Mouse (Mus musculus): ENCODE measurements around the gene Aanat. TPM values are rescaled to one million over a fixed set of nuclear protein-coding genes. Genes with fewer than 3 reads are reported as not detected.
A peak's percentile ranks its signal among the peaks of the same experiment; 100 is the strongest.

Gene Aanat
- polyA plus RNA-seq, 1 experiment from 2014 or later, result not detected

DNA sequence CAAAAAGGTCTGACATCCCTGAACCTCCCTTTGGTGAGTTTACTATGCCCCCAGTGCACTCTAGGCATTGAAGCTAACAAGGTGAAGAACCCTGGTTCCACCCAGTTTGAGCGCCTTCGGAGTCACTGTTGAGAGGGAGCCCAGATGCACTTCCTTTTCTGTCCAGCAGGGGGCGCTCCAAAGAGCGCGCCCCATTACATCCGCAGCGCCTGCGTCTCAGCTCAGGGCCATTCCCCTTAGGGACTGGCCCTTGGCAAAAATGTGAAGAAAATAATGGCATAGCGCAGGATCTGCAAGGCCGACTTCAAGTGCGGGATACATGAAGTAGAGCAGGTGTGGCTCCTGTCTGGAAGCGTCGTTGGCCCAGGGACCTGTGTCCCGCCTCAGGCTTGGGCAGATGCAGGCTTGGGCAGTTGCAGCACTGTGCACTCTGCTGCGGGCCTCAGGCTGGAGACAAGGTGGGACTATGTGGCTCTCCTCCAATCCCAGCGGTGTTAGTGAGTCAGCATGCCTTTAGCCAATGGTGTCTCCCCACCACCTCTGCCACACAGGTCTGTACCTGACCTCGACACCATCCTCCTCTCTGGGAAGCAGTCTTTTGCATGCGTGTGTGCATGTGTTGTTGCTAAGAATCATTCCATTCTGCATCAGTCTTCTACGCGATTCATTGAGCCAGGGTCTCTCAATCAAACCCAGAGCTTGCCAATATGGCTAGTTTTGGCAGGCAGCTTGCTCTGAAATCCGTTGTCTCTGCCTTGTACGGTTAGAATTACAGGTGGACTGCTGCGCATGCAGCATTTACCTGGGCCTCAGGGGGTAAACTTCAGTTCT lies 784 bp downstream of the Aanat start:
- no peaks in the 10 kb centered on the region for H3K9me3 ChIP-seq (ENCODE audit: low read length)
- ATAC-seq (peak; percentile 79), DNase-seq (peak; percentile 83)
- WGBS (ENCODE audit: insufficient replicate concordance), result 28% methylated on average over 23 of the region's 23 CpGs
- TF ChIP-seq EP300 (IDR thresholded peaks at IDR 0.05; ENCODE audit: low read depth), result no peak
- peak; percentile 98 for TF ChIP-seq CTCF (IDR thresholded peaks at IDR 0.05; ENCODE audit: low read depth)
- peaks cover 7% of the 10 kb centered on the region for H3K4me1 ChIP-seq (ENCODE audit: insufficient read depth)
- no peaks in the 10 kb centered on the region for H3K27me3 ChIP-seq (ENCODE audit: insufficient read depth, low read length)
- no peak overlapping the region for H3K4me2 ChIP-seq (ENCODE audit: low read depth, low read length)
- no peaks in the 10 kb centered on the region for H3K36me3 ChIP-seq (replicated peaks; ENCODE audit: insufficient read depth, low read length)
- H3K9ac ChIP-seq (replicated peaks), result no peak overlapping the region
- no peak overlapping the region for H3K27ac ChIP-seq (ENCODE audit: low read depth)
- no peak overlapping the region for H3K4me3 ChIP-seq (ENCODE audit: low read depth, low read length)

GRCm38 (mm10) chr11:116589020-116589531 lies 2.8 kb downstream of the Aanat start:
- TF ChIP-seq EP300 (IDR thresholded peaks at IDR 0.05; ENCODE audit: low read depth) (no peak), CTCF (IDR thresholded peaks at IDR 0.05; ENCODE audit: low read depth) (no peak)
- no peaks in the 10 kb centered on the region for H3K27me3 ChIP-seq (ENCODE audit: insufficient read depth, low read length)

GRCm38 (mm10) chr11:116589574-116589973 lies 3.3 kb downstream of the Aanat start:
- Histone ChIP-seq H3K4me1 (ENCODE audit: insufficient read depth) (peaks cover 10% of the 10 kb centered on the region), H3K27ac (ENCODE audit: low read depth) (no peak overlapping the region), H3K4me2 (ENCODE audit: low read depth, low read length) (no peak overlapping the region), H3K9ac (replicated peaks) (no peak overlapping the region), H3K27me3 (ENCODE audit: insufficient read depth, low read length) (no peaks in the 10 kb centered on the region), H3K4me3 (ENCODE audit: low read depth, low read length) (no peak overlapping the region), H3K9me3 (ENCODE audit: low read length) (no peaks in the 10 kb centered on the region), H3K36me3 (replicated peaks; ENCODE audit: insufficient read depth, low read length) (no peaks in the 10 kb centered on the region)
- no peak for TF ChIP-seq EP300 (IDR thresholded peaks at IDR 0.05; ENCODE audit: low read depth)
- DNase-seq, result no peak
- WGBS (ENCODE audit: insufficient replicate concordance), result 51% methylated on average over 8 of the region's 8 CpGs
- ATAC-seq, result no peak

More at GRCm38 (mm10) chr11:116589020-116589531, 2.8 kb downstream of the Aanat start:
- 34% methylated on average over 14 of the region's 14 CpGs for WGBS (ENCODE audit: insufficient replicate concordance)
- DNase-seq, result no peak
- H3K4me1 ChIP-seq (ENCODE audit: insufficient read depth), result peaks cover 10% of the 10 kb centered on the region
- no peaks in the 10 kb centered on the region for H3K36me3 ChIP-seq (replicated peaks; ENCODE audit: insufficient read depth, low read length)
- H3K4me2 ChIP-seq (ENCODE audit: low read depth, low read length), result no peak overlapping the region
- no peak for ATAC-seq
- no peak overlapping the region for H3K4me3 ChIP-seq (ENCODE audit: low read depth, low read length)
- no peak overlapping the region for H3K27ac ChIP-seq (ENCODE audit: low read depth)
- no peaks in the 10 kb centered on the region for H3K9me3 ChIP-seq (ENCODE audit: low read length)
- H3K9ac ChIP-seq (replicated peaks), result no peak overlapping the region

DNA sequence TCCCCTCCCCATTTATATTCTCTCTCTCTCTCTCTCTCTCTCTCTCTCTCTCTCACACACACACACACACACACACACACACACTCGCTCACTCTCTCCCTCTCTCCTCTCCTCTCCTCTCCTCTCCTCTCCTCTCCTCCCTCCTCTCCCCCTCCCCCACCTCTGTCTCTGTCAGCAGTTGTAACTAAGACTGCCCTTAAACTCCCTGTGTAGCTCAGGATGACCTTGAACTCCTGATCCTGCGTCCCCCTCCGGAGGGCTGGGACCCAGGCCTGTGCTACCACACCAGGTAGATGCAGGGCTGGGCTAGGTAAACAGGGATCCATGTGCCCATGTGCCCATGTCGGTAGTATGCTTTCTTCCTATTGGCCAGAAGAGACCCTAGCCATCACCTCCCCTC lies 5.4 kb downstream of the Aanat start:
- no peaks in the 10 kb centered on the region for H3K27me3 ChIP-seq (ENCODE audit: insufficient read depth, low read length)
- H3K36me3 ChIP-seq (replicated peaks; ENCODE audit: insufficient read depth, low read length), result no peaks in the 10 kb centered on the region
- no peaks in the 10 kb centered on the region for H3K9me3 ChIP-seq (ENCODE audit: low read length)
- ATAC-seq (no peak), DNase-seq (no peak)
- no peak overlapping the region for H3K4me2 ChIP-seq (ENCODE audit: low read depth, low read length)
- H3K4me1 ChIP-seq (ENCODE audit: insufficient read depth), result peaks cover 10% of the 10 kb centered on the region
- H3K9ac ChIP-seq (replicated peaks), result no peak overlapping the region
- WGBS (ENCODE audit: insufficient replicate concordance), result 59% methylated on average over 4 of the region's 4 CpGs
- no peak overlapping the region for H3K27ac ChIP-seq (ENCODE audit: low read depth)
- no peak overlapping the region for H3K4me3 ChIP-seq (ENCODE audit: low read depth, low read length)
- TF ChIP-seq EP300 (IDR thresholded peaks at IDR 0.05; ENCODE audit: low read depth) (no peak), CTCF (IDR thresholded peaks at IDR 0.05; ENCODE audit: low read depth) (no peak)

GRCm38 (mm10) chr11:116592428-116592827 lies 6.2 kb downstream of the Aanat start:
- H3K9ac ChIP-seq (replicated peaks), result no peak overlapping the region
- no peak overlapping the region for H3K27ac ChIP-seq (ENCODE audit: low read depth)
- H3K9me3 ChIP-seq (ENCODE audit: low read length), result no peaks in the 10 kb centered on the region
- peak; percentile 94 for DNase-seq
- H3K27me3 ChIP-seq (ENCODE audit: insufficient read depth, low read length), result no peaks in the 10 kb centered on the region
- H3K4me3 ChIP-seq (ENCODE audit: low read depth, low read length), result no peak overlapping the region
- H3K36me3 ChIP-seq (replicated peaks; ENCODE audit: insufficient read depth, low read length), result peaks cover under 1% of the 10 kb centered on the region; the same call in 1 of the 2 replicates
- H3K4me1 ChIP-seq (ENCODE audit: insufficient read depth), result peaks cover 8% of the 10 kb centered on the region
- no peak for TF ChIP-seq EP300 (IDR thresholded peaks at IDR 0.05; ENCODE audit: low read depth)
- peak; percentile 100 for TF ChIP-seq CTCF (IDR thresholded peaks at IDR 0.05; ENCODE audit: low read depth)
- H3K4me2 ChIP-seq (ENCODE audit: low read depth, low read length), result no peak overlapping the region
- ATAC-seq, result peak; percentile 87

- Histone ChIP-seq H3K4me3 (ENCODE audit: low read depth, low read length) (no peak overlapping the region), H3K9ac (replicated peaks) (no peak overlapping the region), H3K4me2 (ENCODE audit: low read depth, low read length) (no peak overlapping the region), H3K27ac (ENCODE audit: low read depth) (no peak overlapping the region), H3K4me1 (ENCODE audit: insufficient read depth) (peaks cover 8% of the 10 kb centered on the region), H3K36me3 (replicated peaks; ENCODE audit: insufficient read depth, low read length) (peaks cover 7% of the 10 kb centered on the region), H3K27me3 (ENCODE audit: insufficient read depth, low read length) (no peaks in the 10 kb centered on the region), H3K9me3 (ENCODE audit: low read length) (no peaks in the 10 kb centered on the region)
- DNase-seq (no peak), ATAC-seq (no peak)
- TF ChIP-seq EP300 (IDR thresholded peaks at IDR 0.05; ENCODE audit: low read depth), result no peak
- 74% methylated on average over 4 of the region's 4 CpGs for WGBS (ENCODE audit: insufficient replicate concordance)
Measured at GRCm38 (mm10) chr11:116593345-116593744, 7.1 kb downstream of the Aanat start.

All from liver, postnatal 0 days (tissue).